Mouse (Mus musculus) liver, postnatal 0 days (tissue): ENCODE measurements around the gene Olfr1459.

Source experiments
- CTCF ChIP-seq: sonication (generic); IDR thresholded peaks from 2 replicates; pipeline ENCODE4 v1.5.1; 2016; ENCODE audit warnings: antibody characterized with exemption, low read depth
- EP300 ChIP-seq: IDR thresholded peaks from 2 replicates; pipeline ENCODE4 v1.6.1; 2016; ENCODE audit warnings: antibody characterized with exemption, low read depth, mild to moderate bottlenecking

DNA sequence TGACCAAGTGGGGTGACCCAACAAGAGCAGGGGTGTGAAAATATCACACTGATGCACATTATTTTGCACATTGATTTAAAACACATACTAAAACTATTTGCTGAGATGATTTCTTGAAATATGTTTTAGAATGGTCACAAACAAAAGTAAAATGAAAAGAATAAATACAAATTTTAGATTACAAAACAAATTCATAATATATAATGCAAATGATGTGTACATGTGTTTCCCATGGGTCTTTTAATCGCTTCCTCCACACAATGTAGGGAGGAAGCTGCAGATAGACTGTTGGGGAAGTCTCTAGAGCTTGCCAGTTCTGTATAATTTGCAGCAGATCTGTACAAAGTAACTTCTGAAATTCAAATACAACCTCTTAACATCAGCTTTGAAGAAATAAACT, 13.4 kb upstream of the Olfr1459 start, which contains the start of gene Olfr1461:
- TF ChIP-seq CTCF: no peak
- TF ChIP-seq EP300: no peak
